Mouse (Mus musculus) myocyte (in vitro differentiated cells): Measurements from ENCODE around the gene Gm17387. TPM values are rescaled to one million over a fixed set of nuclear protein-coding genes. Genes with fewer than 3 reads are reported as not detected.

ENCODE experiments used
- H3K27me3 ChIP-seq: one replicate; pipeline ENCODE4 v1.6.1; 2011; ENCODE audit not compliant: control insufficient read depth, insufficient read depth, insufficient read length
- H3K36me3 ChIP-seq: one replicate; pipeline ENCODE4 v1.6.1; 2011; ENCODE audit not compliant: control insufficient read depth, insufficient read depth
- H3K4me2 ChIP-seq: one replicate; pipeline ENCODE4 v1.6.1; 2011; ENCODE audit warnings: low read depth, control low read depth
- H3K4me3 ChIP-seq: one replicate; pipeline ENCODE4 v1.5.1; 2011; ENCODE audit warnings: mild to moderate bottlenecking, control low read depth, moderate library complexity
- H3K79me2 ChIP-seq: one replicate; pipeline ENCODE4 v1.6.1; 2011; ENCODE audit not compliant: control insufficient read depth, insufficient read depth
- H3ac ChIP-seq: one replicate; pipeline ENCODE4 v1.6.1; 2011; ENCODE audit not compliant: control insufficient read depth, insufficient read length
- CEBPB ChIP-seq: IDR thresholded peaks from 2 replicates; pipeline ENCODE4 v1.6.1; 2011; ENCODE audit warnings: mild to moderate bottlenecking, moderate library complexity; ENCODE audit not compliant: poor library complexity, insufficient read depth, severe bottlenecking
- E2F4 ChIP-seq: IDR thresholded peaks from one replicate; pipeline ENCODE4 v1.6.1; 2011; ENCODE audit warnings: mild to moderate bottlenecking, control low read depth, moderate library complexity; ENCODE audit not compliant: insufficient read depth
- MAX ChIP-seq: IDR thresholded peaks from one replicate; pipeline ENCODE4 v1.6.1; 2011; ENCODE audit warnings: low read depth, mild to moderate bottlenecking, control low read depth
- MYOD1 ChIP-seq, 3 experiments: IDR thresholded peaks; one replicate each; pipeline ENCODE4 v1.6.1; 2011; ENCODE audit warnings: control low read depth in 2 of 3, low read depth in 2 of 3, mild to moderate bottlenecking in 2 of 3, moderate library complexity in 1 of 3; ENCODE audit not compliant: insufficient read length in 2 of 3, control insufficient read depth in 1 of 3
- MYOG ChIP-seq, 3 experiments: IDR thresholded peaks; one replicate each; pipeline ENCODE4 v1.6.1; 2011; ENCODE audit warnings: control low read depth in 2 of 3, low read depth in 2 of 3, mild to moderate bottlenecking in 2 of 3; ENCODE audit not compliant: insufficient read length in 2 of 3, control insufficient read depth in 1 of 3, insufficient read depth in 1 of 3
- POLR2A ChIP-seq: IDR thresholded peaks from one replicate; pipeline ENCODE4 v1.6.1; 2011; ENCODE audit warnings: low read depth, mild to moderate bottlenecking, control low read depth, moderate library complexity; ENCODE audit not compliant: insufficient read length
- POLR2AphosphoS2 ChIP-seq: IDR thresholded peaks from one replicate; pipeline ENCODE4 v1.6.1; 2011; ENCODE audit warnings: low read depth, control low read depth; ENCODE audit not compliant: insufficient read length
- REST ChIP-seq: IDR thresholded peaks from one replicate; pipeline ENCODE4 v1.6.1; 2011; ENCODE audit warnings: mild to moderate bottlenecking, control low read depth, moderate library complexity; ENCODE audit not compliant: insufficient read depth, insufficient read length
- SRF ChIP-seq: IDR thresholded peaks from one replicate; pipeline ENCODE4 v1.6.1; 2011; ENCODE audit warnings: low read depth; ENCODE audit not compliant: control insufficient read depth, insufficient read length
- TCF12 ChIP-seq: IDR thresholded peaks from one replicate; pipeline ENCODE4 v1.6.1; 2011; ENCODE audit warnings: mild to moderate bottlenecking, control low read depth; ENCODE audit not compliant: poor library complexity, insufficient read depth, severe bottlenecking
- TCF3 ChIP-seq: IDR thresholded peaks from one replicate; pipeline ENCODE4 v1.6.1; 2011; ENCODE audit warnings: low read depth, control low read depth; ENCODE audit not compliant: insufficient read length
- USF1 ChIP-seq: IDR thresholded peaks from one replicate; pipeline ENCODE4 v1.6.1; 2011; ENCODE audit warnings: low read depth, mild to moderate bottlenecking, control low read depth, moderate library complexity
- polyA plus RNA-seq: library from polyadenylated mRNA; unstranded; fragments of >200 nt; fragmentation: generic; extraction: Trizol; gene quantifications from one replicate; pipeline ENCODE4 v1.2.1, GENCODE M21; 2012; ENCODE audit warnings: missing spikeins

The Gm17387 gene
- polyA plus RNA-seq, 1 experiment, result not detected

GRCm38 (mm10) chr7:140990185-140990584 lies 38.7 kb upstream of the Gm17387 start:
- no peaks in the 10 kb centered on the region for H3K79me2 ChIP-seq
- no peaks in the 10 kb centered on the region for H3K27me3 ChIP-seq
- H3K4me2 ChIP-seq, result no peak overlapping the region
- no peak overlapping the region for H3ac ChIP-seq
- TF ChIP-seq TCF3, result no peak
- no peak for TF ChIP-seq MYOG (IDR thresholded peaks at IDR 0.05; ENCODE audit: control insufficient read depth in 1 of 3, insufficient read depth in 1 of 3, insufficient read length in 2 of 3, low read depth in 2 of 3)
- no peak for TF ChIP-seq CEBPB
- TF ChIP-seq TCF12, result no peak
- no peak for TF ChIP-seq POLR2AphosphoS2
- no peak for TF ChIP-seq E2F4
- TF ChIP-seq MAX, result no peak
- no peak for TF ChIP-seq SRF
- TF ChIP-seq REST, result no peak
- H3K36me3 ChIP-seq, result no peaks in the 10 kb centered on the region
- H3K4me3 ChIP-seq, result no peak overlapping the region

DNA sequence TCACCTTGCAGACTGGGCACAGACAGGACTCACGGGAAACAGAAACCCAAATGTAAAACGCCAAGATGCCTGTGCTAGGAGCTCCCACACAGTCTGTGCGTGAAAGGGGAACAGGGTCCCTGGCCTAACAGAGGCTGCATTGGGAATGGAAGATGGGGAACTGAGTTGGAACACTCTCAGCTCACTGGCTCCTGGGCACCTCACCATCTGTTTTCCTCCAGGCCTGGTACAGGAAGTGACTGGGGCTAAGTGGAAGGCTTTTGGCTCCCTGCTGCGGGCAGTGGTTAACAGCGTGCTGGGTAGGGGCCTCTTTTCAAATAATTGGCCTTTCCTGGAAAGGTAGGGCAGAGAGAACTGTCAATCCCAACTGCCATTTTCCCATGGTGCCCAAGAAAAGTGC lies 38.3 kb upstream of the Gm17387 start:
- Histone ChIP-seq H3K4me2 (no peak overlapping the region), H3ac (no peak overlapping the region), H3K4me3 (no peak overlapping the region), H3K27me3 (no peaks in the 10 kb centered on the region), H3K36me3 (no peaks in the 10 kb centered on the region), H3K79me2 (no peaks in the 10 kb centered on the region)
- TF ChIP-seq TCF12, result no peak
- TF ChIP-seq MAX, result no peak
- TF ChIP-seq SRF, result no peak
- TF ChIP-seq REST, result no peak
- TF ChIP-seq TCF3, result no peak
- no peak for TF ChIP-seq CEBPB
- no peak for TF ChIP-seq MYOG (IDR thresholded peaks at IDR 0.05; ENCODE audit: control insufficient read depth in 1 of 3, insufficient read depth in 1 of 3, insufficient read length in 2 of 3, low read depth in 2 of 3)
- no peak for TF ChIP-seq USF1
- TF ChIP-seq E2F4, result no peak
- no peak for TF ChIP-seq POLR2A
- TF ChIP-seq MYOD1 (IDR thresholded peaks at IDR 0.05; ENCODE audit: control insufficient read depth in 1 of 3, insufficient read length in 2 of 3, low read depth in 2 of 3), result no peak
- no peak for TF ChIP-seq POLR2AphosphoS2

GRCm38 (mm10) chr7:140991117-140991689 lies 37.7 kb upstream of the Gm17387 start:
- no peaks in the 10 kb centered on the region for H3K36me3 ChIP-seq
- H3ac ChIP-seq, result no peak overlapping the region
- H3K4me2 ChIP-seq, result no peak overlapping the region
- no peaks in the 10 kb centered on the region for H3K27me3 ChIP-seq
- TF ChIP-seq E2F4 (no peak), SRF (no peak), MYOD1 (IDR thresholded peaks at IDR 0.05; ENCODE audit: control insufficient read depth in 1 of 3, insufficient read length in 2 of 3, low read depth in 2 of 3) (no peak), REST (no peak), USF1 (no peak), POLR2AphosphoS2 (no peak), TCF3 (no peak), TCF12 (no peak), MAX (no peak), CEBPB (no peak), MYOG (IDR thresholded peaks at IDR 0.05; ENCODE audit: control insufficient read depth in 1 of 3, insufficient read depth in 1 of 3, insufficient read length in 2 of 3, low read depth in 2 of 3) (no peak), POLR2A (no peak)
- no peaks in the 10 kb centered on the region for H3K79me2 ChIP-seq
- no peak overlapping the region for H3K4me3 ChIP-seq

DNA sequence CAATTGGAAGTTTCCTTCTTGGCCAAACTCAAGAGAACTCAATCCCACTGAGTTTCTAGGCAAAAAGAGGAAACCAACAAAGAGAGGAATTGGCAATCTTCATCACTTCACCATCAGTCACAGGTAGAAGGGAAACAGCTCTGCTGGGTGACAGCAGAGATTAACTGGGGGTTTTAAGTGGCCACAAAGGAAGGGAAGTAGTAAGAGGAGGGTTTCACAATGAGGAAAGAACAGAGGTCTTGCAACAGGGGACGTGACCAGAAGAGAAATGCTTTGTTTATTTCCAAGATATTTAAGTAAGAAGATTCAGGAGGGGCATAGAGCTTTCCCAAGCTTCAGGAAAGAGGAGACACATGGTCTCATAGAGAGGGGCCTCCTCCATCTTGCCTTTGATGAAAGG lies 31.1 kb upstream of the Gm17387 start:
- H3K4me2 ChIP-seq, result no peak overlapping the region
- no peak overlapping the region for H3K4me3 ChIP-seq
- H3ac ChIP-seq, result no peak overlapping the region
- no peaks in the 10 kb centered on the region for H3K36me3 ChIP-seq
- H3K79me2 ChIP-seq, result no peaks in the 10 kb centered on the region
- H3K27me3 ChIP-seq, result no peaks in the 10 kb centered on the region
- no peak for TF ChIP-seq MAX
- no peak for TF ChIP-seq SRF
- TF ChIP-seq MYOD1 (IDR thresholded peaks at IDR 0.05; ENCODE audit: control insufficient read depth in 1 of 3, insufficient read length in 2 of 3, low read depth in 2 of 3), result no peak
- no peak for TF ChIP-seq TCF12
- no peak for TF ChIP-seq E2F4
- TF ChIP-seq USF1, result no peak
- no peak for TF ChIP-seq POLR2AphosphoS2
- TF ChIP-seq CEBPB, result no peak

DNA sequence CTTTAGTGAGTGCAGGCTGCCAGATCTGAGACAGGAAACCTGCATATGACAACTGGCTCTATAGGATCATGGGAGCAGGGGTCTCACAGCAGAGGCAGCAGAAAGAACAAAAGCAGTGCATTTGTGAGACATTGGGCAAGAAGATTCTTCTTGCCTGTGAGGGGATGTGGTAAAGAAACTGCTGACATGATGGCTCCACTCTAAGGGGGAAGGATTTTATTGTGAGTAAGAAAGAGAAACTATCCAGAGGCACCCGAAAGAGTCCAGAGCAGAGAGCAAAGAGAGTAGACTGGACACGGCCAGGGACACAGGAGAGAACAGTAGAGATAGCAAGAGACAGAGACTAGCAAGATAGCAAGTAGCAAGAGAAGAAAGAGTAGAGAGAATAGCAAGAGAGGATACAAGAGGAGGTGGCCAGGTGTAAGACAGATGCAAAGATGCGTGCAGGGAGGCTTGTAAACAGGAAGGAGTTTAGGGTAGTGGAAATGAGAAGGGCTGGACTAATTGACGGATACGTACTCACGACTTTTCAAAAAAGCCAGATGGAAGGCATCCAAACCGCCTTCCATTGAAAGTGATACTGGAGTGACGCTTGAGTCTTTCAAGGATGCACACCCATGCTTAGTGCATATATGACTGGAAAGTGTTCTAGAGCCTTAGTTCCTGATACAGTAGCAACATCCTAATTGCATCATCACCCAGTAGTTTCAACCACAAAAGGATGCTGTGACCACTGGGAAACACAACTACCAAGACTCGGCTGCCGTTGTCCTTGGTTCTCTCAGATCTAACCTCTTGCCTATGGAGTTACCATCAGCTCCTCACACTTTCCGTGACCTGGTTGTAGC lies 29.9 kb upstream of the Gm17387 start:
- H3K36me3 ChIP-seq, result no peaks in the 10 kb centered on the region
- H3ac ChIP-seq, result no peak overlapping the region
- TF ChIP-seq TCF12 (no peak), MYOG (IDR thresholded peaks at IDR 0.05; ENCODE audit: control insufficient read depth in 1 of 3, insufficient read depth in 1 of 3, insufficient read length in 2 of 3, low read depth in 2 of 3) (no peak), TCF3 (no peak), USF1 (no peak), MAX (no peak), POLR2AphosphoS2 (no peak), SRF (no peak), MYOD1 (IDR thresholded peaks at IDR 0.05; ENCODE audit: control insufficient read depth in 1 of 3, insufficient read length in 2 of 3, low read depth in 2 of 3) (no peak), CEBPB (no peak), REST (no peak), POLR2A (no peak), E2F4 (no peak)
- H3K4me2 ChIP-seq, result no peak overlapping the region
- H3K4me3 ChIP-seq, result no peak overlapping the region
- H3K27me3 ChIP-seq, result no peaks in the 10 kb centered on the region
- no peaks in the 10 kb centered on the region for H3K79me2 ChIP-seq
